Mouse (Mus musculus) heart, embryonic 13.5 days (tissue): ENCODE data around the gene Nefh. TPM values are rescaled to one million over a fixed set of nuclear protein-coding genes. Genes with fewer than 3 reads are reported as not detected.
A peak's percentile ranks its signal among the peaks of the same experiment; 100 is the strongest.

Source experiments
- ATAC-seq: fragments of 200-750 bp; cut with Nextera tagmentation; 2 replicates; pipeline ENCODE4 v1.8.0; 2017; ENCODE audit warnings: moderate TSS enrichment; ENCODE audit not compliant: insufficient number of reproducible peaks, low FRiP score, low TSS enrichment; ENCODE audit errors: extremely low read depth
- H3K27ac ChIP-seq: fragments of 300-500 bp; sonication (generic); replicated peaks from 2 replicates; pipeline ENCODE4 v1.5.1; 2015; ENCODE audit warnings: moderate library complexity, mild to moderate bottlenecking, inconsistent platforms
- H3K27me3 ChIP-seq: fragments of 300-500 bp; sonication (generic); replicated peaks from 2 replicates; pipeline ENCODE4 v1.6.1; 2015; ENCODE audit warnings: mild to moderate bottlenecking, inconsistent platforms
- H3K36me3 ChIP-seq: fragments of 300-500 bp; sonication (generic); 2 replicates; pipeline ENCODE4 v1.6.1; 2015; ENCODE audit warnings: mild to moderate bottlenecking, inconsistent platforms
- H3K4me1 ChIP-seq: fragments of 300-500 bp; sonication (generic); 2 replicates; pipeline ENCODE4 v1.6.1; 2015; ENCODE audit warnings: inconsistent platforms
- H3K4me2 ChIP-seq: fragments of 300-500 bp; sonication (generic); 2 replicates; pipeline ENCODE4 v1.6.1; 2015; ENCODE audit warnings: inconsistent platforms, mild to moderate bottlenecking, moderate library complexity
- H3K4me3 ChIP-seq: fragments of 300-500 bp; sonication (generic); 2 replicates; pipeline ENCODE4 v1.5.1; 2015; ENCODE audit warnings: moderate library complexity, mild to moderate bottlenecking, inconsistent platforms
- H3K9ac ChIP-seq: fragments of 300-500 bp; sonication (generic); 2 replicates; pipeline ENCODE4 v1.6.1; 2015; ENCODE audit warnings: inconsistent platforms, mild to moderate bottlenecking, moderate library complexity
- H3K9me3 ChIP-seq: fragments of 300-500 bp; sonication (generic); 2 replicates; pipeline ENCODE4 v1.6.1; 2016; ENCODE audit warnings: inconsistent platforms
- WGBS: fragments of 180-500 bp; shearing (Covaris S2); methylation state at CpG from one replicate; pipeline ENCODE4 v1.1.7; 2015; ENCODE audit warnings: mixed read lengths; 5-methylcytosine and 5-hydroxymethylcytosine counted together
- microRNA-seq: library from miRNA; unstranded; fragments of <30 nt; microRNA quantifications from one replicate; pipeline ENCODE4, GENCODE M21; 2016
- polyA plus RNA-seq: library from polyadenylated mRNA; unstranded; fragments of >200 nt; fragmentation: Nextera tagmentation; extraction: Ambion mirVana; gene quantifications from 2 replicates; pipeline ENCODE4 v1.2.1, GENCODE M21; 2015

Gene Nefh
- polyA plus RNA-seq, 1 experiment from 2014 or later: 0.39 TPM

DNA sequence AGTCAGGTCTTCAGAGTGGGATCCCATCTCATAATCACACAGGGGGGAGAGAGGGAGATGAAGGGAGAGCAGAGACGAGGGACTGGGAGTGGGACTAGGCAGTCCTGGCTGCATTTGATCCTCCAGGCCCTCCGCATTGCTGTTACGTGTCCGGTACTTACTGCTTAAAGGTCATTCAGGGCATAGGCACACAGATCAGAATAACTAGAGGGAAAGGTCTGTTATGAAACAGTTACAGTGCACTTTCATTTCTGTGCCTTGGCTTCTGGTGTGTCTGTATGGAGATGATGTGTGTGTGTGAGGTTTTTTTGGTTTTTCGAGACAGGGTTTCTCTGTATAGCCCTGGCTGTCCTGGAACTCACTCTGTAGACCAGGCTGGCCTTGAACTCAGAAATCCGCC, 41.6 kb downstream of the Nefh start:
- H3K27me3 ChIP-seq: no peaks in the 10 kb centered on the region
- H3K4me3 ChIP-seq: no peak overlapping the region
- no peak overlapping the region for H3K27ac ChIP-seq
- no peaks in the 10 kb centered on the region for H3K4me1 ChIP-seq
- no peak for ATAC-seq
- H3K9ac ChIP-seq: no peak overlapping the region
- H3K9me3 ChIP-seq: no peaks in the 10 kb centered on the region
- WGBS: 79% methylated on average over 6 of the region's 6 CpGs
- peaks cover 87% of the 10 kb centered on the region for H3K36me3 ChIP-seq
- H3K4me2 ChIP-seq: no peak overlapping the region

DNA sequence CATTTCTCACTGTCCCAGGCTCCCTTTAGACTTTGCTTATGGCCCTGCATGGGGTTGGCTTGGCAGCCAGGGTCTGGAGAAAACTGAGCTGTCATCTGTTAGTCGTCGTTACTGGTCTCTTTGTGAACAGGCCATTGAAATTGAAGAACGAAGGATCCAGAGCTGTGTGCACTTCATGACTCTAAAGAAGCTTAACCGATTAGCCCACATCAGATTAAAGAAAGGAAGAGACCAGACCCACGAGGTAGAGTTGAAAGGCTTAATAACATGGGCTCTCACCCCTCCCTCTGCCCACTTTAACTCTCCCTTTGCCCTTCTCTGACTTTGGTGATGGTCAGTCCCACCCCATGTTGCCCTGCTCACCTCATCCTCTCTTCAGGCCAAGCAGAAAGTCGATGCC, 45.9 kb downstream of the Nefh start:
- Histone ChIP-seq H3K4me3 (no peak overlapping the region), H3K4me2 (no peak overlapping the region), H3K9ac (no peak overlapping the region), H3K4me1 (no peaks in the 10 kb centered on the region), H3K27ac (no peak overlapping the region), H3K9me3 (no peaks in the 10 kb centered on the region), H3K27me3 (no peaks in the 10 kb centered on the region), H3K36me3 (peaks cover 66% of the 10 kb centered on the region)
- 87% methylated on average over 6 of the region's 6 CpGs for WGBS
- no peak for ATAC-seq

DNA sequence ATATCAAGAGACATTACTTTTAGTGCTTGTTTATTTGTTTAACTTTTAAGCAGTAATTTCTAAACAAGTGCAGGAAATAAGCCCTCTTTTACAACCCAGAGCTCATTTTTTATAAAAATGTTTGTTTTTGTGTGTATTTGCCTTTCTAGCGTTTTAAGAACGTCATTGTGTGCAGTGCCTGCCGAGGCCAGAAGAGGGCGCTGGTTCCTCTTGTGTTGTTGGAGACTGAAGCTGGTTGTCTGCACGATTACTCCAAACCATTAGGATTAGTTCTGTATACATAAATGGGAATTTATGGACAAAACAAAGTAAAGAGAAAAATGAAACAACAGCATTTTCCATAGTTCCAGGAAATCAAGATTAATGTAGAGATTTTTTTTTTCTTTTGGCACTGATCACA, 47.4 kb downstream of the Nefh start:
- Histone ChIP-seq H3K9ac (no peak overlapping the region), H3K27ac (no peak overlapping the region), H3K4me3 (no peak overlapping the region), H3K4me1 (peaks cover 8% of the 10 kb centered on the region), H3K36me3 (peaks cover 54% of the 10 kb centered on the region), H3K27me3 (no peaks in the 10 kb centered on the region), H3K9me3 (no peaks in the 10 kb centered on the region), H3K4me2 (no peak overlapping the region)
- 69% methylated on average over 5 of the region's 5 CpGs for WGBS
- no peak for ATAC-seq

DNA sequence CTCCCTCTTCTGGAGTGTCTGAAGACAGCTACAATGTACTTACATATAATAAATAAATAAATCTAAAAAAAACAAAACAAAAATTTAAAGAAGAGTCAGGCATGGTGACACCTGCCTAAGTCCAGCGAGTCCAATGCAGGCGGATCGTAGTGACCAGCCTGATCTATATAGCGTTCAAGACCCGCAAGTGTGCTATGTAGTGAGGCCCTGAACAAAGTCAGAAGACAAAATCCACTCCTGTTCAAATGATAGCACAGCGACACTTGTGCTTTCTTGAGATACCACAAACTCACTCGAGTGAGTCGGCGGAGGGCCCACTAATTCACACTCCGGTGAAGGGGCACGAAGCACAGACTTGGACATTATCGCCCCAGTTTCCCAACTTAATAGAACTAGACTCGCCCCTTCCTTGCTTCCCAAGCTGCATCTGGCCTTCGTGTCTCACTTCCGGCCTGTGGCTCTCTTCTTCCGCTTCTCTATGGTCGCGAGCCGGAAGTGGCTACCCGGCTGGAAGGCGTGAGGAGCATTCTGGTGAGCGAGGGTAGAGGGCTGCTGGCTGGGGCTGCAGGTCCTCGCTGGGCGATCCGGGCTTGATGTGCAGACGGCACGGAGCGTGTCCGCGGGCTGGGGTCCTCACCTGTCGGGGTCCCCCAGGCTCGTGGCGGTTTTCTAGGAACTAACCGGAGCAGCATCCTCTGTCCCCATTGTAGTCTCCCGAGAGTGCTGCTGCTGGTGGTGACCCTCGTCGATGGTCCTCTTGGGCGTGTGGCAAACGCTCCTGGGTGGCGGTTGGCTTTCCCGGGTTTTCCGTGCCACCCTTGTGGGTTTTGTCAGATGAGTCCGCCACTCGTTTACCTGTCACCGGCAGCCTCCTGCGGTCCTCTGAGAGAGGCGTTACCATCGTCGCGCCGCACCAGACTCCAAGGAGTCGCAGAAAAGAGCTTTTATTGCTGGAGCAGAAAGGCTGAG, 52.7 kb downstream of the Nefh start, which contains the start of gene Thoc5:
TSS of gene Thoc5 (plus strand) at position 473 of the 969 bp plus-strand sequence.
- peaks cover 31% of the 10 kb centered on the region for H3K36me3 ChIP-seq
- H3K4me2 ChIP-seq: peak within 1 kb of the TSS; percentile 96
- WGBS: 3% methylated on average over 52 of the region's 52 CpGs
- H3K9ac ChIP-seq: peak within 1 kb of the TSS; percentile 90
- H3K27me3 ChIP-seq: no peaks in the 10 kb centered on the region
- peak within 1 kb of the TSS; percentile 34 for H3K27ac ChIP-seq
- H3K4me3 ChIP-seq: peak within 1 kb of the TSS; percentile 87
- peaks cover 8% of the 10 kb centered on the region for H3K4me1 ChIP-seq
- ATAC-seq: no peak; the same call in 1 of the 2 replicates
- no peaks in the 10 kb centered on the region for H3K9me3 ChIP-seq

Small RNA genes within 50 kb of the gene (microRNA-seq; reads per million reads assigned to microRNA genes)
- not detected for gene Mir6918

Other genes with a start within 250 kb of the Nefh start
- gene Uqcr10, start 243.7 kb downstream of the Nefh start, polyA plus RNA-seq: 1,777 and 1,970 TPM in 2 replicates
- gene Zmat5, start 243.4 kb downstream of the Nefh start, polyA plus RNA-seq: 51.2 and 57.4 TPM in 2 replicates
- 0.09 TPM in 1 of 2 replicates, not detected in the other for gene Cabp7, start 201.3 kb downstream of the Nefh start, polyA plus RNA-seq
- 37.3 and 39.8 TPM in 2 replicates for gene Nf2, start 98.5 kb downstream of the Nefh start, polyA plus RNA-seq
- gene Nipsnap1, start 74.1 kb downstream of the Nefh start, polyA plus RNA-seq: 31.4 and 35.6 TPM in 2 replicates
- 23.3 and 24.4 TPM in 2 replicates for gene Thoc5, start 52.7 kb downstream of the Nefh start, polyA plus RNA-seq
- gene Ap1b1, start 38.8 kb upstream of the Nefh start, polyA plus RNA-seq: 41.2 and 42.6 TPM in 2 replicates
- 0.59 and 0.70 TPM in 2 replicates for gene Rasl10a, start 110.1 kb upstream of the Nefh start, polyA plus RNA-seq
- 21.0 TPM in 2 replicates for gene Gas2l1, start 117.3 kb upstream of the Nefh start, polyA plus RNA-seq
- gene Rhbdd3, start 150.9 kb upstream of the Nefh start, polyA plus RNA-seq: 28.2 and 34.3 TPM in 2 replicates
- 435 and 450 TPM in 2 replicates for gene Ewsr1, start 151.2 kb upstream of the Nefh start, polyA plus RNA-seq
- 8.6 and 9.3 TPM in 2 replicates for gene Emid1, start 204.2 kb upstream of the Nefh start, polyA plus RNA-seq